Mouse (Mus musculus): ENCODE results near the gene Ccl9. TPM values are rescaled to one million over a fixed set of nuclear protein-coding genes. Genes with fewer than 3 reads are reported as not detected.

Ccl9 gene
- total and polyA plus RNA-seq, 3 experiments, result 4.3 to 13.7 (median 12.6) TPM

DNA sequence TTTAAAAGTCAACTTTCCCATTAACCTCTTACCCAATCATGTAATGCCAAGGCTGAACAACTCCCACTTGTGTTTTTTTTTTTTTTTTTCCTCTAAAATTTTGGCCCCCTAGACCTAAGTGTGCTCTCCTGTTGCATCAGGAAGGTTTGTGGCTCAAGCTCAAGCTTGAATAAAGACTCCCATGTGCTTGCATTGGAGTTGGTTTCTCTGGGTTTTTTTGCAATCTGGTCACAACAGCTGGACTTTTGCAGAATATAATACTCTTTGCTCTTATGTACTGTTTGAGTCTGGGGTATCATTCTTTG lies 5.0 kb upstream of the Ccl9 start:
- DNase-seq, result no peak
- no peaks in the 10 kb centered on the region for H3K27me3 ChIP-seq (ENCODE audit: control insufficient read depth, insufficient read depth, low read length)
- no peak overlapping the region for H3K27ac ChIP-seq
- intact Hi-C loops (cut with DNase I), result no loop called here
- no peaks in the 10 kb centered on the region for H3K36me3 ChIP-seq (ENCODE audit: control insufficient read depth, insufficient read depth, low read length)
- H3K79me2 ChIP-seq (replicated peaks; ENCODE audit: control insufficient read depth, insufficient read depth, low read length), result no peaks in the 10 kb centered on the region
- H3K4me1 ChIP-seq (ENCODE audit: control insufficient read depth, insufficient read depth, low read length), result peaks cover 2% of the 10 kb centered on the region
- no peak for TF ChIP-seq EP300 (IDR thresholded peaks at IDR 0.05; ENCODE audit: insufficient read depth, low read depth, low read length)
- no peak for TF ChIP-seq POLR2A (IDR thresholded peaks at IDR 0.05; ENCODE audit: insufficient read depth, low read depth, low read length)
- TF ChIP-seq CTCF (IDR thresholded peaks at IDR 0.05), result no peak
- H3K9ac ChIP-seq (ENCODE audit: low read depth, low read length), result no peak overlapping the region
- no peak overlapping the region for H3K4me3 ChIP-seq

DNA sequence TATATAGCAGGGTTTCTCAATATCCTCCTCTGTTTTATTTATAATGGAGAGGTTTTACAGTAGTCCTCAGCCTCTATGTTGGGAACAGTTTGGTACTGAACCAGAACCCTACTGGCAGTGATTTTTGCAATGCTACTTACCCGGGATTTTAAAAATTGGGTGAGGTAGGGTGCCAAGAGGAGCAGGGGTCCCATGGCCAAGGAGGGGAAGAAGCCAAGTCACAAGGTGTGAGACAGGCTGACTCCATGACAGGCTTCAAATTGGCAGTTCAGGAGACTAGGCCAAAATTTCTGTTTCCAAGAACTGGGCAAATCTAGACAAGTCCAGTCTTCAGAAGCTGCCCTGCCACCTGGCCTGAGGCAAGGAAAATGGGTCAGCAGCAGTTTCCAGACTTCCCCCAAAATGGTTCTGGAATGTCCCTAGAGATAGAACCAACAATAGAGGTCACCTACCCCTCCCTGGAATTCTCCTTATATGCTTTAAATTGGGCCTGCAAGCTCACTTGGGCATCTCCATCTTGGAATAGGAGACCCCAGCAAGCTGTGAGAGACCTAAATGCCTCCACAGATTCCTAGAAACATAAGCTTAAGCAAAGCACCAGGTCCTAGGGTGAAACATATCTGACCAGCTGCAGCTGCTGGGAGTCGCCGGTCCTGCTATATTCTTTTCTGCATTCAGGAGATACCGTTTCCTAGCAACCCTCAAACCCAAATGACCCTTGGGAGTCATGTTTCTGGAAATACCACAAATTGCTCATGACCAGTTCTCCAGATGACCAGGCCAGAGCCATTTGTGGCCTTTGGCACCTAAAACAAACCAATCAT lies 4.4 kb upstream of the Ccl9 start:
- Histone ChIP-seq H3K4me3 (no peak overlapping the region), H3K36me3 (ENCODE audit: control insufficient read depth, insufficient read depth, low read length) (no peaks in the 10 kb centered on the region), H3K27ac (no peak overlapping the region), H3K9ac (ENCODE audit: low read depth, low read length) (no peak overlapping the region), H3K79me2 (replicated peaks; ENCODE audit: control insufficient read depth, insufficient read depth, low read length) (no peaks in the 10 kb centered on the region), H3K4me1 (ENCODE audit: control insufficient read depth, insufficient read depth, low read length) (peaks cover 2% of the 10 kb centered on the region), H3K27me3 (ENCODE audit: control insufficient read depth, insufficient read depth, low read length) (no peaks in the 10 kb centered on the region)
- TF ChIP-seq EP300 (IDR thresholded peaks at IDR 0.05; ENCODE audit: insufficient read depth, low read depth, low read length) (no peak), CTCF (IDR thresholded peaks at IDR 0.05) (no peak), POLR2A (IDR thresholded peaks at IDR 0.05; ENCODE audit: insufficient read depth, low read depth, low read length) (no peak)
- WGBS, result 40% methylated on average over 4 of the region's 4 CpGs
- DNase-seq, result peak in 1 of 2 experiments; percentile 32
- intact Hi-C loops (cut with DNase I), result no loop called here

DNA sequence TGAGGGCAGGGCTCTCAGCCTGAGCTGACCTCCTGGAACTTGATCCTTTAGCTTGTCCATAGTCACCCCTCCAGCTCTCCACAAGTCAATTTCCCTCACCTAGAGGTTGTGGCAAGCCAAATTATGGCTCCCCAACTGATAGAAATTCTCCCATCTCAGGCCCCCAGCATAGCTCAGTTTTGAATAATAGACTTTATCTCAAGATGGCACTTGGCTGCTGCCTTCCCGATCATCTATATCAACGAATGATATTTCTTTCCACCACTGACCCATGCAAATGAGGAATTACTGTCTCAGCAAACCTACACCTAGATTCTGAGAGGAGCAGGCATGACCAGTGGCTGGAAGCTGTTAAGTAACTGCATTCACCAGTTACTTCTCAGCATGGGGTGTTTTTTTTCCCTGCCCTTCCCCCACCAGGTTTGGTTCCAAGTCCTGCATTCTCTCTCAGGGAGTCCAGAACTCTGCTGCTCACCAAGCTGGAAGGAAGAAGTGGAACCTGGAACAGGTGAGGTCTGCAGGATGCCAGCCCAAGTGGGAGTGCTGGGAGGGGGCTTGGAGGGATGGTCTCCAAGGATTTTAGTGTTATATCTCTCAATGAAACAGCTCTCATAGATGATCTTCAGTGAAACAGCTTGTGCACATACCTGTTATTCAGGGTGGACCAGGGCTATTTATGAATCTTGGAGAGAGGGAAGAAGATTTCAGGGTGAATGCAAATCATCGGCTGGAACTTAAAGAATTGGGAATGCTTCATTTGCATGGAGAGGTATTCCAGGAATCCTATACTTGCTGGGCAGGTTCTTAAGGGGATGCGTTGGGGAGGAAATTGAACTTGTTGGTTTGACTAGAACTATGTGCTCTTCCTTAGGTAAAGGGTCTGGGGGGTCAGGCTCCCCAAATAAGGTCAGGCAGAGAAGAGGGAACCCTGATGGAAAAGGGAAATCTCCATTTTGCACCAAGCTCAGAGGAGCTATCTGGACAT lies 3.5 kb upstream of the Ccl9 start:
- Histone ChIP-seq H3K4me1 (ENCODE audit: control insufficient read depth, insufficient read depth, low read length) (peaks cover 2% of the 10 kb centered on the region), H3K36me3 (ENCODE audit: control insufficient read depth, insufficient read depth, low read length) (no peaks in the 10 kb centered on the region), H3K27me3 (ENCODE audit: control insufficient read depth, insufficient read depth, low read length) (no peaks in the 10 kb centered on the region), H3K9ac (ENCODE audit: low read depth, low read length) (no peak overlapping the region), H3K27ac (no peak overlapping the region), H3K79me2 (replicated peaks; ENCODE audit: control insufficient read depth, insufficient read depth, low read length) (no peaks in the 10 kb centered on the region), H3K4me3 (no peak overlapping the region)
- TF ChIP-seq CTCF (IDR thresholded peaks at IDR 0.05), result no peak
- no peak for TF ChIP-seq POLR2A (IDR thresholded peaks at IDR 0.05; ENCODE audit: insufficient read depth, low read depth, low read length)
- no peak for TF ChIP-seq EP300 (IDR thresholded peaks at IDR 0.05; ENCODE audit: insufficient read depth, low read depth, low read length)
- intact Hi-C loops (cut with DNase I), result no loop called here
- whole genome bisulfite sequencing, result 79% methylated on average over 4 of the region's 4 CpGs
- DNase-seq, result no peak

DNA sequence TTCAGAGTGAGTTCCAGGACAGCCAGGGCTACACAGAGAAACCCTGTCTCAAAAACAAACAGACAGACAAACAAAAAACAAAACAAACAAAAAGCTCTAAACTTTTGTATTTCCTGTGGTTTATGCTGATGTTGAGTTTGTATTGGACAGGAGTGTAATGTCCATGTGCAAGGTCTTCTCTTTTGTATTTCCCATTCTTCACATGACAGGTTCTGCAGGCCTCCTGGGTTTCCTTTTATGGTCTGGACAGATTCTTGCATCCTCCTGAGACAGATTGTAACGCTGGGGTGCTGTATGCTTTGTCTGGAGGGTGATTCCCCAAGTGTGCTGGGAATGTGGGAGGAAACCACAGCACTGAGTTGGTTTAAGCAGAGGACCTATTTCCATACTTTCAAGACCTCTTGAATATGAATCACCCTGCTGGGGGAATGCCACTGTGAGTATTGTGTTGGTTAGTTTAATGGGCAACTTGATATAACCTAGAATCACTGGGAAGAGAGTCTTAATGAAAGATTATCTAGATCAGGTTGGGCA lies 2.3 kb upstream of the Ccl9 start:
- DNase-seq, result no peak
- Histone ChIP-seq H3K9ac (ENCODE audit: low read depth, low read length) (no peak overlapping the region), H3K4me3 (no peak overlapping the region), H3K27me3 (ENCODE audit: control insufficient read depth, insufficient read depth, low read length) (no peaks in the 10 kb centered on the region), H3K79me2 (replicated peaks; ENCODE audit: control insufficient read depth, insufficient read depth, low read length) (no peaks in the 10 kb centered on the region), H3K4me1 (ENCODE audit: control insufficient read depth, insufficient read depth, low read length) (peaks cover 2% of the 10 kb centered on the region), H3K27ac (no peak overlapping the region), H3K36me3 (ENCODE audit: control insufficient read depth, insufficient read depth, low read length) (no peaks in the 10 kb centered on the region)
- WGBS, result 34% methylated on average over 1 of the region's 1 CpGs
- intact Hi-C loops (cut with DNase I), result no loop called here
- no peak for TF ChIP-seq EP300 (IDR thresholded peaks at IDR 0.05; ENCODE audit: insufficient read depth, low read depth, low read length)
- TF ChIP-seq POLR2A (IDR thresholded peaks at IDR 0.05; ENCODE audit: insufficient read depth, low read depth, low read length), result no peak
- no peak for TF ChIP-seq CTCF (IDR thresholded peaks at IDR 0.05)

DNA sequence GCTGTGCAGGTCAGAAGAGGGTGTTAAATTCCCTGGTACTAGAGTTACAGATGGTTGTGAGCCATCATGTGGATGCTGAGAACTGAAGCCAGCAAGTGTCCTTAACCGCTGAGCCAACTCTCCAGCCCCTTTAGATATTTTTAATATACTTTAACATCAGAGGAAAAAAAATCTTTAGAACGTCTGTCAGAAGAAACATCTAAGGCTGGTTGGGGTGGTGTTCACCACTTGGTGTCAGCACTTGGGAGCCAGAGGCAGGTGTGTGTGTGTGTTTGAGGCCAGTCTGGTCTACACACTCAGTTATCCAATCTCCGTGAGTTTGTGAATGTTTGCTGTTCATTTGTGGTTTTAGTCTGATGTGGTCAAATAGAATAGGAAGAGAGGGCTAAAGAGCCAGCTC lies 563 bp upstream of the Ccl9 start:
- DNase-seq, result no peak
- Histone ChIP-seq H3K27me3 (ENCODE audit: control insufficient read depth, insufficient read depth, low read length) (no peaks in the 10 kb centered on the region), H3K4me3 (no peak overlapping the region), H3K9ac (ENCODE audit: low read depth, low read length) (no peak overlapping the region), H3K4me1 (ENCODE audit: control insufficient read depth, insufficient read depth, low read length) (peaks cover 2% of the 10 kb centered on the region), H3K27ac (no peak overlapping the region), H3K36me3 (ENCODE audit: control insufficient read depth, insufficient read depth, low read length) (no peaks in the 10 kb centered on the region), H3K79me2 (replicated peaks; ENCODE audit: control insufficient read depth, insufficient read depth, low read length) (no peaks in the 10 kb centered on the region)
- intact Hi-C loops (cut with DNase I), result no loop called here
- 69% methylated on average over 3 of the region's 3 CpGs for WGBS
- TF ChIP-seq EP300 (IDR thresholded peaks at IDR 0.05; ENCODE audit: insufficient read depth, low read depth, low read length) (no peak), CTCF (IDR thresholded peaks at IDR 0.05) (no peak), POLR2A (IDR thresholded peaks at IDR 0.05; ENCODE audit: insufficient read depth, low read depth, low read length) (no peak)
